Comparison of ENCODE assay signal across 12 mouse cellular contexts in the genomic region with DNA sequence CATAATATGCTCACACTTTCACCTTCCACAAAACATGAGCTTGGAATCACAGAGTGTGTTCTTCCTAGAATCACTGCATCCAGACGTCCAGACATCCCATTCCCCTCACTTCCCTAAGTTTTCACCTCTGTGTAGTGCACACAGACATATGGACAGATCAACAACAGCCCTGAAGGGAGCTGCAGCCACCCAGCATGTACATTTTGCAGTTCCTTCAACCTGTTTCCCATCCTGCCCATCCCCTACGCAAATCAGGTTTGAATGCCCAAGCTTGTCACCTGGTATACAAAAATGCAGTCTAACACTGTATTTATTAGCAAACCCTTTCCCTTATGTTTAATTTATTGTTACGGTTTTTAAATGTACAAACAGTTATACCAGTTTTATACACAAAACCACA.
DNase-seq lines count a peak whose midpoint lies in the region; ATAC-seq and TF ChIP-seq lines count a peak whose summit lies in the region.
"Had no signal": no experiment of that assay in that cellular context is flagged by ENCODE, and none has a peak within 500 bp of the region (broad histone marks: within the 10 kb centered on the region; RNA-seq: fewer than 3 reads in every experiment).

No protein-coding gene starts in this region.

- no peaks in the 10 kb centered on the region for H3K9me3 ChIP-seq in embryonic facial prominence, embryonic 13.5 days
- H3K9me3 ChIP-seq in embryonic facial prominence, embryonic 10.5 days = no peaks in the 10 kb centered on the region
- H3K9me3 ChIP-seq in limb, embryonic 12.5 days = 0 out of 2 replicates have a peak, but pooled peaks cover 3% of the 10 kb centered on the region
- H3K9me3 ChIP-seq in limb, embryonic 10.5 days (replicated peaks) = no peaks in the 10 kb centered on the region
- H3K9me3 ChIP-seq in hindbrain, embryonic 15.5 days = no peaks in the 10 kb centered on the region
- H3K9me3 ChIP-seq in midbrain, postnatal 0 days (ENCODE audit: low read length) = no peaks in the 10 kb centered on the region
- H3K9me3 ChIP-seq: limb, embryonic 15.5 days had no signal

- no peaks in the 10 kb centered on the region for H3K4me1 ChIP-seq in embryonic facial prominence, embryonic 13.5 days
- H3K4me1 ChIP-seq in embryonic facial prominence, embryonic 10.5 days = no peaks in the 10 kb centered on the region
- H3K4me1 ChIP-seq in limb, embryonic 12.5 days (replicated peaks) = no peaks in the 10 kb centered on the region
- H3K4me1 ChIP-seq in limb, embryonic 10.5 days = no peaks in the 10 kb centered on the region
- peaks cover 8% of the 10 kb centered on the region for H3K4me1 ChIP-seq in hindbrain, embryonic 15.5 days (replicated peaks)
- no peaks in the 10 kb centered on the region for H3K4me1 ChIP-seq in midbrain, postnatal 0 days (ENCODE audit: insufficient read depth, low read length)
- H3K4me1 ChIP-seq: limb, embryonic 15.5 days had no signal

- H3K4me2 ChIP-seq in embryonic facial prominence, embryonic 13.5 days = peak overlapping the region; percentile 65
- H3K4me2 ChIP-seq in limb, embryonic 12.5 days = peak overlapping the region; percentile 58; the same call in 1 of the 2 replicates
- peak overlapping the region; percentile 52 for H3K4me2 ChIP-seq in hindbrain, embryonic 15.5 days
- H3K4me2 ChIP-seq in midbrain, postnatal 0 days (ENCODE audit: low read depth, low read length, poor library complexity, severe bottlenecking) = no peak overlapping the region

- no peak for TF ChIP-seq CTCF in midbrain, postnatal 0 days (IDR thresholded peaks at IDR 0.05)

- intact Hi-C loops in heart, postnatal 14 days (cut with DNase I) = loop anchor here (5.0 kb wide), 1 partner anchor 631 kb away; no protein-coding TSS in a partner anchor

- no peak overlapping the region for H3K9ac ChIP-seq in embryonic facial prominence, embryonic 13.5 days
- no peak overlapping the region for H3K9ac ChIP-seq in limb, embryonic 12.5 days (replicated peaks)
- no peak overlapping the region for H3K9ac ChIP-seq in hindbrain, embryonic 15.5 days
- H3K9ac ChIP-seq in midbrain, postnatal 0 days (replicated peaks; ENCODE audit: low read length, poor library complexity, severe bottlenecking) = peak overlapping the region; percentile 65; the same call in 1 of the 2 replicates
- H3K9ac ChIP-seq: limb, embryonic 15.5 days had no signal

- H3K4me3 ChIP-seq in embryonic facial prominence, embryonic 13.5 days = 0 out of 2 replicates have a peak overlapping the region, but pooled peaks have one; percentile 40
- H3K4me3 ChIP-seq in embryonic facial prominence, embryonic 10.5 days = no peak overlapping the region
- H3K4me3 ChIP-seq in limb, embryonic 12.5 days (replicated peaks) = no peak overlapping the region
- H3K4me3 ChIP-seq in limb, embryonic 10.5 days = no peak overlapping the region
- peak overlapping the region; percentile 29; the same call in 1 of the 2 replicates for H3K4me3 ChIP-seq in hindbrain, embryonic 15.5 days
- peak overlapping the region; percentile 33; the same call in 1 of the 2 replicates for H3K4me3 ChIP-seq in midbrain, postnatal 0 days (ENCODE audit: low read depth, low read length)
- H3K4me3 ChIP-seq: erythroblast, embryonic 14.5 days had no signal

- DNase-seq in embryonic facial prominence, embryonic 10.5 days (ENCODE audit: low spot score) = no peak
- no peak for DNase-seq in limb, embryonic 10.5 days (ENCODE audit: low spot score)
- DNase-seq in midbrain, postnatal 0 days (ENCODE audit: low spot score) = no peak
- no peak for DNase-seq in heart, postnatal 14 days
- DNase-seq in spleen, adult 18-20 months = no peak

- no peaks in the 10 kb centered on the region for H3K36me3 ChIP-seq in embryonic facial prominence, embryonic 13.5 days
- no peaks in the 10 kb centered on the region for H3K36me3 ChIP-seq in embryonic facial prominence, embryonic 10.5 days (replicated peaks)
- no peaks in the 10 kb centered on the region for H3K36me3 ChIP-seq in limb, embryonic 12.5 days
- no peaks in the 10 kb centered on the region for H3K36me3 ChIP-seq in limb, embryonic 10.5 days
- no peaks in the 10 kb centered on the region for H3K36me3 ChIP-seq in hindbrain, embryonic 15.5 days
- no peaks in the 10 kb centered on the region for H3K36me3 ChIP-seq in midbrain, postnatal 0 days (ENCODE audit: insufficient read depth, low read length)
- H3K36me3 ChIP-seq: limb, embryonic 15.5 days had no signal

- WGBS in embryonic facial prominence, embryonic 13.5 days = 49% methylated on average over 3 of the region's 3 CpGs
- WGBS in embryonic facial prominence, embryonic 10.5 days = 52% methylated on average over 3 of the region's 3 CpGs
- WGBS in limb, embryonic 12.5 days = 58% methylated on average over 3 of the region's 3 CpGs
- WGBS in limb, embryonic 10.5 days = 58% methylated on average over 3 of the region's 3 CpGs
- 48% methylated on average over 3 of the region's 3 CpGs for WGBS in hindbrain, embryonic 15.5 days
- 44% methylated on average over 3 of the region's 3 CpGs for WGBS in midbrain, postnatal 0 days

- no peak overlapping the region for H3K27ac ChIP-seq in embryonic facial prominence, embryonic 13.5 days
- H3K27ac ChIP-seq in embryonic facial prominence, embryonic 10.5 days (replicated peaks) = no peak overlapping the region
- no peak overlapping the region for H3K27ac ChIP-seq in limb, embryonic 12.5 days
- H3K27ac ChIP-seq in limb, embryonic 10.5 days = no peak overlapping the region
- no peak overlapping the region for H3K27ac ChIP-seq in hindbrain, embryonic 15.5 days (replicated peaks)
- no peak overlapping the region for H3K27ac ChIP-seq in midbrain, postnatal 0 days (ENCODE audit: low read depth, low read length)
- H3K27ac ChIP-seq: gastrocnemius, adult 2 months; limb, embryonic 15.5 days had no signal

- H3K27me3 ChIP-seq in embryonic facial prominence, embryonic 13.5 days = peaks cover 12% of the 10 kb centered on the region
- H3K27me3 ChIP-seq in embryonic facial prominence, embryonic 10.5 days (replicated peaks; ENCODE audit: low read depth, poor library complexity, severe bottlenecking) = peaks cover 11% of the 10 kb centered on the region
- H3K27me3 ChIP-seq in limb, embryonic 12.5 days = peaks cover 19% of the 10 kb centered on the region
- peaks cover 14% of the 10 kb centered on the region for H3K27me3 ChIP-seq in limb, embryonic 10.5 days (ENCODE audit: low read depth, poor library complexity, severe bottlenecking)
- no peaks in the 10 kb centered on the region for H3K27me3 ChIP-seq in hindbrain, embryonic 15.5 days
- no peaks in the 10 kb centered on the region for H3K27me3 ChIP-seq in midbrain, postnatal 0 days (ENCODE audit: insufficient read depth, low read length)
- H3K27me3 ChIP-seq: CH12.LX had no signal

- ATAC-seq in embryonic facial prominence, embryonic 13.5 days (ENCODE audit: insufficient number of reproducible peaks, insufficient read depth, low FRiP score, low TSS enrichment, low read depth) = no peak
- no peak for ATAC-seq in limb, embryonic 12.5 days (ENCODE audit: insufficient number of reproducible peaks, insufficient read depth, low FRiP score, low TSS enrichment, low read depth)
- peak; percentile 69 for ATAC-seq in hindbrain, embryonic 15.5 days (ENCODE audit: low FRiP score, low read depth)
- peak; percentile 63 for ATAC-seq in midbrain, postnatal 0 days (ENCODE audit: low FRiP score)

Comparison
In these comparisons a context has a peak if more than half of its experiments do, and no peak if none do; other contexts are left out.
1. H3K4me3 ChIP-seq: peak in embryonic facial prominence, embryonic 13.5 days (single experiment), hindbrain, embryonic 15.5 days (single experiment) and midbrain, postnatal 0 days (single experiment); none in embryonic facial prominence, embryonic 10.5 days (single experiment), limb, embryonic 12.5 days (single experiment) and limb, embryonic 10.5 days (single experiment).
2. ATAC-seq: peak in hindbrain, embryonic 15.5 days (single experiment) and midbrain, postnatal 0 days (single experiment); none in embryonic facial prominence, embryonic 13.5 days (single experiment) and limb, embryonic 12.5 days (single experiment).